Mouse (Mus musculus) neural tube, embryonic 13.5 days (tissue): ENCODE measurements around the gene Prickle1. TPM values are rescaled to one million over a fixed set of nuclear protein-coding genes. Genes with fewer than 3 reads are reported as not detected.

Source experiments
- ATAC-seq: fragments of 200-750 bp; cut with Nextera tagmentation; 2 replicates; pipeline ENCODE4 v1.8.0; 2017; ENCODE audit warnings: low read depth, mild to moderate bottlenecking, moderate TSS enrichment, moderate library complexity
- H3K27ac ChIP-seq: fragments of 300-500 bp; sonication (generic); replicated peaks from 2 replicates; pipeline ENCODE4 v1.5.1; 2015; ENCODE audit warnings: moderate library complexity, mild to moderate bottlenecking, inconsistent platforms
- H3K27me3 ChIP-seq: fragments of 300-500 bp; sonication (generic); 2 replicates; pipeline ENCODE4 v1.6.1; 2015; ENCODE audit warnings: mild to moderate bottlenecking, inconsistent platforms
- H3K36me3 ChIP-seq: fragments of 300-500 bp; sonication (generic); 2 replicates; pipeline ENCODE4 v1.6.1; 2015; ENCODE audit warnings: mild to moderate bottlenecking, inconsistent platforms
- H3K4me1 ChIP-seq: fragments of 300-500 bp; sonication (generic); replicated peaks from 2 replicates; pipeline ENCODE4 v1.6.1; 2015; ENCODE audit warnings: inconsistent platforms
- H3K4me2 ChIP-seq: fragments of 300-500 bp; sonication (generic); 2 replicates; pipeline ENCODE4 v1.6.1; 2015; ENCODE audit warnings: inconsistent platforms, mild to moderate bottlenecking, moderate library complexity
- H3K4me3 ChIP-seq: fragments of 300-500 bp; sonication (generic); 2 replicates; pipeline ENCODE4 v1.5.1; 2015; ENCODE audit warnings: mild to moderate bottlenecking, inconsistent platforms
- H3K9ac ChIP-seq: fragments of 300-500 bp; sonication (generic); 2 replicates; pipeline ENCODE4 v1.6.1; 2015; ENCODE audit warnings: moderate library complexity, mild to moderate bottlenecking, inconsistent platforms
- H3K9me3 ChIP-seq: fragments of 300-500 bp; sonication (generic); 2 replicates; pipeline ENCODE4 v1.6.1; 2016; ENCODE audit warnings: inconsistent platforms
- WGBS: fragments of 180-500 bp; shearing (Covaris S2); methylation state at CpG from one replicate; pipeline ENCODE4 v1.1.7; 2015; 5-methylcytosine and 5-hydroxymethylcytosine counted together
- polyA plus RNA-seq: library from polyadenylated mRNA; unstranded; fragments of >200 nt; fragmentation: Nextera tagmentation; extraction: Ambion mirVana; gene quantifications from 2 replicates; pipeline ENCODE4 v1.2.1, GENCODE M21; 2015

The Prickle1 gene
- polyA plus RNA-seq, 1 experiment from 2014 or later, result 16.5 TPM

DNA sequence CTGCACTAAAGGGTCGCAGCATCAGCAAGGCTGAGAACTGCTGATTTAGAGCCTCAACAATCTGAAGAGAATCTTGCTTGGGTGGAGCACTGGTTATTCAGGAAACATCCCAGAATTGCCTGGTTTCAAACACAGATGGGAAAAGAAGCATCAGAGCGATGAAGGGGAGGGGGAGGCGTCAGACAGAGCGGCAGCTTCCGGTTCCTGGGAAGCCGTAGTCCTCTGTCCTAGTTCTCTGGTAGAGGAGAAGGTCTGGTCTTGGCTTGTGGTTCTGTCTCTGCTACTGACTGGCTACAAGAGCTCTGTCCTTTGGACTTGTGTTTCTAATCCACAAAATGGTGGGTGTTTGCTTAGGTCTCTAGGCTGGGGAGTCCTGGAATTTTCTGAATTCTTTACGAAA lies 57.9 kb downstream of the Prickle1 start:
- no peaks in the 10 kb centered on the region for H3K36me3 ChIP-seq
- peaks cover 10% of the 10 kb centered on the region; the same call in 1 of the 2 replicates for H3K4me1 ChIP-seq
- 71% methylated on average over 7 of the region's 7 CpGs for WGBS
- H3K9me3 ChIP-seq, result no peaks in the 10 kb centered on the region
- H3K9ac ChIP-seq, result no peak overlapping the region
- H3K4me3 ChIP-seq, result no peak overlapping the region
- H3K4me2 ChIP-seq, result no peak overlapping the region
- H3K27ac ChIP-seq, result no peak overlapping the region
- H3K27me3 ChIP-seq, result no peaks in the 10 kb centered on the region
- ATAC-seq, result no peak

DNA sequence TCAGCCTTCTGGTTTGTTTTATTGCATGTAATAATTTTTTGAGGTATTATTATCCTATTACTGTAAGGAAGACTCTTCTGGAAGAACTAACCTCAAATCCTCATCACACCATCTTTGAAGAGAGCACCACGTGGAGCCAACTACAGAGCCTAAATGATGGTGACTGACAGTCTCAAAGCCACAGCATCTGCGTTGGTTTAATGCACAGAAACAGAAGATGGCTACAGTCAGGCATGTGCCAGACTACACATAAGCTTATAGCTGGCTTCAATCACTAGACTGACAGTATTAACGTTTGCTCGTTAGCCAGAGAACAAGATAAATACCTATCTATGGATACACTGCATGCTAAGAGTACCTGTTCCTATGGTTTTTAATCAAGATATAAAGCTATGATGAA lies 59.5 kb downstream of the Prickle1 start:
- no peaks in the 10 kb centered on the region for H3K36me3 ChIP-seq
- H3K27me3 ChIP-seq, result no peaks in the 10 kb centered on the region
- no peaks in the 10 kb centered on the region for H3K9me3 ChIP-seq
- 80% methylated on average over 4 of the region's 4 CpGs for WGBS
- H3K4me3 ChIP-seq, result no peak overlapping the region
- H3K4me1 ChIP-seq, result peaks cover 13% of the 10 kb centered on the region
- H3K4me2 ChIP-seq, result no peak overlapping the region
- no peak overlapping the region for H3K9ac ChIP-seq
- H3K27ac ChIP-seq, result no peak overlapping the region
- no peak for ATAC-seq

DNA sequence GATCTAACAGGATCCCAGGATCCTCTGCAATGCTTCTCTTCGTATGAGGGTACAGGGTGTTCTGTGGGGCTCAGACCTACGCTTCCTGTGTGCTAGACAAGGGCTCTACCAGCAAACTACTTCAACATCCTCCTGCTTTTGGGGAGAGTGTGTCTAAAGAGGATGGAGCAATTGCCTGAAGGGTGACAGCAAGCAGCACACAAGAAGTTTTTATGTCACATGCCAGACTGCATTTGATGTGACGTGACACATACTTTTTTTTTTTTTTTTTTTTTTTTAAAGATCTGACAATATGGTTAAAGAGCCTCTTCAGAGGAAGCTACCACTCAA lies 65.0 kb downstream of the Prickle1 start:
- no peak for ATAC-seq
- 60% methylated on average over 3 of the region's 3 CpGs for WGBS
- no peak overlapping the region for H3K4me3 ChIP-seq
- H3K4me2 ChIP-seq, result no peak overlapping the region
- H3K27me3 ChIP-seq, result no peaks in the 10 kb centered on the region
- no peak overlapping the region for H3K27ac ChIP-seq
- H3K9me3 ChIP-seq, result no peaks in the 10 kb centered on the region
- no peak overlapping the region for H3K9ac ChIP-seq
- no peaks in the 10 kb centered on the region for H3K36me3 ChIP-seq
- peaks cover 28% of the 10 kb centered on the region for H3K4me1 ChIP-seq

DNA sequence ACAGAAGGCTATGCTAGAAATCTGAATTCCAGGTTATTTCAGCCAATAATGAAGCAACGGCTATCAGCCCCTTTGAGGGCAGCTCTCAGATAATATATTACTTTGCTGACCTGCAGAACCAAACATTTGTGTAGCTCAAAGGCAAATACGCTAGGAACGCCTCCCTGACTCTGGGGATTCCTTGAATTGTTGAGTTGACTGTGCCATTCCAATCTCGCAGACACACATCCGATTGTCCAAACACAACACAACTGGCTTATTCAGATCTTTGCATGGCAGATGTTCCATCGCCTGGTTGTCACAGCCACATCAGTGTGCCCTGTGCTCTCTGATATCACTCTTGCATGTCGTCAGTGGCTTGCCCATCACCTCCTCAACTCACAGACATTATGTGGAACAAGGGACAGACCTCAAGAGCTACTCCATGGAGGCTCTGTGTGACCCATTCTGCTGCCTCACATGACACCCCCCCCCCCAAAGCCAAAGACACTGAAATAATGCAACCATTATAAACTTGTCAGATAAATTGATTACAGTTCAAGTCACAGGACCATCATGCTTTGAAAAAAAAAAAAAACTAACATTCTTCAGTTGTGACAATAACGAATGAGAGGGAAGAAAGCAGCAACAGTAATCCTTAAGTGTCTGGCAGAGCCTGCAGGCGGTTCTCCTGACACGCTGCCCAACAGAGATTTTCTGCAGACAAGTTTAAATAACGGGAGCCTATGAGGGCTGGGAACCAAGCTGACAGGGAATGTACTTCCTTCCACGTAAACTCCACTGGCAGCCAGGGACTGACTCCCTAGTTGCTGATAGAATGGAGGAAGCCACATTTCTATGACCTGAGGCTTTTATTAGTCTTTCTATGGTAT lies 65.6 kb downstream of the Prickle1 start:
- no peak overlapping the region for H3K9ac ChIP-seq
- H3K36me3 ChIP-seq, result no peaks in the 10 kb centered on the region
- no peaks in the 10 kb centered on the region for H3K27me3 ChIP-seq
- peaks cover 28% of the 10 kb centered on the region for H3K4me1 ChIP-seq
- no peak overlapping the region for H3K4me3 ChIP-seq
- H3K4me2 ChIP-seq, result no peak overlapping the region
- H3K27ac ChIP-seq, result no peak overlapping the region
- WGBS, result 15% methylated on average over 12 of the region's 12 CpGs
- ATAC-seq, result no peak
- no peaks in the 10 kb centered on the region for H3K9me3 ChIP-seq

DNA sequence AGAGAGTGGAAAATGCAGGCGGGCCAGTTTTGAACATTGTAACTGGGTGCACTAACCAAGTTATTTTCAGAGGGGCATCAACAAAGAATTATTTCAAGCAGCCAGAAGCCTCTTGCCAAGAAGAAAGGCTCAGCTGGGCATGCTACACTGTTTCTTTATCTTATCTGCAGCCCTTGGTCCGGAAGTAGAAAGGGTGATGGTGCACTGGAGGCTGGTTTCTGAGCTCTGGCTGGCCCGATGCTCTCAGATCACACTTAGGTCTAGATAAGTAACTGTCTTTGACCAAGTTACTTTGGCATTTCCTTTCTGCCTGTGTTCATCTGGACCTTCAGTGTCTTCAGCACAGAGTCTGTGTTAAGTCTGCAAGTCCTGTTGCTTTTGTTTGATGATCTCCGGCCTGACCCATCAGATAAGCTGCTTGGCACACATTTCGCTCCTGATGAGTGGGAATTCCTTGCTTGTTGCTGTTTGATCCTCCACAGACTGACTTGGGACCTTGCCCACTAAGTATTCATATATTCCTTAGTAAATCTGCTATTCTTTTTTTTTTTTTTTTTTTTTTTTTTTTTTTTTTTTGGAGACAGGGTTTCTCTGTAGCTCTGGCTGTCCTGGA lies 70.3 kb downstream of the Prickle1 start:
- no peak overlapping the region for H3K4me3 ChIP-seq
- H3K27ac ChIP-seq, result no peak overlapping the region
- no peak for ATAC-seq
- 93% methylated on average over 5 of the region's 5 CpGs for WGBS
- no peak overlapping the region for H3K9ac ChIP-seq
- peaks cover 15% of the 10 kb centered on the region; the same call in 1 of the 2 replicates for H3K4me1 ChIP-seq
- H3K27me3 ChIP-seq, result peaks cover 23% of the 10 kb centered on the region
- H3K4me2 ChIP-seq, result no peak overlapping the region
- no peaks in the 10 kb centered on the region for H3K9me3 ChIP-seq
- H3K36me3 ChIP-seq, result no peaks in the 10 kb centered on the region

DNA sequence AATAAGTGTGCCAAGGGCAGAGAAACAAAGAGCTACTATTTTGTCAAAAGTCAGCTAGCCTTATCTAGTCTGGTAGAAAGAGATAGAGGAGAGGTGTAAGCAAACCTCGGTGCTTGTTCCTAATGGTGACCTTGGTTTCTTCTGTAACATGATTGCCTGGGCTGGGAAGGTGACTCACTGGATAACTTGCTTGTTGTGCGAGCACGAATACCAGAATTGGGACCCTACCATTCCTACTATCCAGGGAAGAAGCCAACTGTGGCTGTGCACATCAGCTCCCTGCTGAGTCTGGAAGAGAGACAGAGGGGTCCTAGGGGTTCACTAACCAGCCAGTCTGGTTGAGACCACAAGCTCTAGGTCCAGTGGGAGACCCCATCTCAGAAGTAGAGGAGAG lies 73.9 kb downstream of the Prickle1 start:
- no peak overlapping the region for H3K27ac ChIP-seq
- no peak overlapping the region for H3K4me3 ChIP-seq
- H3K9me3 ChIP-seq, result no peaks in the 10 kb centered on the region
- no peak overlapping the region for H3K9ac ChIP-seq
- WGBS, result 41% methylated on average over 3 of the region's 3 CpGs
- H3K4me2 ChIP-seq, result no peak overlapping the region
- H3K27me3 ChIP-seq, result peaks cover 36% of the 10 kb centered on the region
- ATAC-seq, result no peak
- H3K4me1 ChIP-seq, result peaks cover 37% of the 10 kb centered on the region
- no peaks in the 10 kb centered on the region for H3K36me3 ChIP-seq

DNA sequence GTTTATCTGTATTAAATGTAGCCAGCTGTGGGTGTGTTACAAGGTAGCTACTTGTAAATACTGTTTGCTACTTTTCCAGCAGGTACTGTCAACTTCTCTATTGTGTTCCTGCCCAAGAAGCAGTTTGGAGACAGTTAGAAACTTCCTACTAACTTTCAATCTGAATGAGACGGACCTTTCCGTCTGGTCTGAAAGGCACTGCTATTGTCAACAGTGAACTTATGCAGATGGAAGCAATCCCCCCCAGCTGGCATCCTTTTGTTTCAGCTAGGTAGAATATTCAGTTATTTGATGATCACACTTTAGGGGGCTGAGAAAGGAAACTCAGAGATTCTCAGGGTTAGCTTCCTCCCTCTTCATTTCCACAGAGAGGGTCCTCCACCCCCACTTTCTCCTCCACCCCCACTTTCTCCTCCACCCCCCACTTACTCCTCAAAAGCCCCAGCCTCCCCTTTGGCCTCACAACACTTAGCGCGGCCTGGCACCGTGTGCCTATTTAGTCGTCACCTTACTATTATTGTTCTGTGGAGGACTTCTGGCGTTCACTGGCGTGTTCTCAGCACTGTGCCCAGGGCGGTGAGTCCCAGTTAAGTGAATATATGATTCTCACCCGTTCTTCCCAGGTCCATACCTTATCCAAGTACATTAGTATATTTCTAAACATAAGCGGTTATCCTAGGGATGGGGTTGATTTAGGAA lies 74.5 kb downstream of the Prickle1 start:
- ATAC-seq, result no peak
- peaks cover 37% of the 10 kb centered on the region for H3K4me1 ChIP-seq
- peaks cover 36% of the 10 kb centered on the region for H3K27me3 ChIP-seq
- H3K4me3 ChIP-seq, result no peak overlapping the region
- no peak overlapping the region for H3K4me2 ChIP-seq
- H3K9me3 ChIP-seq, result no peaks in the 10 kb centered on the region
- H3K9ac ChIP-seq, result no peak overlapping the region
- no peak overlapping the region for H3K27ac ChIP-seq
- H3K36me3 ChIP-seq, result no peaks in the 10 kb centered on the region
- WGBS, result 30% methylated on average over 11 of the region's 11 CpGs

DNA sequence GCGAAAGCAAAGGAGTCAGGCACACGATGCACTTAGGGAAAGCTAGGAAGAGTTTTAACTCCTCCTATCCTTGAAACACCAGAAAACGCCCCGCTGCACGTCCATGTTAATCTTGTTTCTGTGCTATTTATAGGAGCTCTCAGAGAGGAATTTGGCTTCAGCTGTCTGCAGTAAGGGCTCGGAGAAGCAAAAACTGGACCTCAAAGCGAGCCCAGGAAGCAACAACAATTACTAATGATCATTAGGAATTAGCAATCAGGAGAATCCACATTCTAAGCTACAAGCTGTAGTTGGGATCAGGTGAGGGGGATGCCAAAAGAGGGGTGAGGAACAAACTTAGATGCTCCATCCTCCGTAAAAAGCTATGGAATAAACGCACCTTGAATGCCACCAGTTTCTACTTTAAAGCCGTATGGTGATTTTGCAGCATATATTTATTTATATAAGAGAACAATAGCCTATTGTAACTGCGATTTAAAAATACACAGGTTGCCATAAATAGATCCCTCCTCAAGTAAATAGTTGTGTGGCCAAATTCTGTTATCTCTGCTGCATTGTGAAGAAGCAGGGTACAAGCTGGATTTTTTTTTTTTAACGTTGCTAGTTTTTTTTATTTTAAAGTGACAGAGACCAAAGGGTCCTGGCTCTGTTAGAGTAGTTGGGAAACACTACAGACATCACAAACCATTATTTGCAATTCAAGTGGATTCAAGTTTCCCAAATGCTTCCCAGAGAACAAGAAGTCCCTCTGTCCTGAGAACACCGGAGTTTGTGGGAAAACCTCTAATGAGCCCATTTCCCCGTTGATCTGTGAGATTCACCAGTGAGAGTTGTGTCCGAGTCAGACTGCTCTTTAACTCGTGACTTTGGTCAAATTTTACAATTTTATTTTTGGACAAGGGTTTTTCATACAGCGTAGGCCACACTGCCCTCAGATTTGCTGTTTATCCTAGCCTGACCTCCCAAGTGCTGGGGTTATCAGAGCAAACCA lies 75.6 kb downstream of the Prickle1 start:
- H3K36me3 ChIP-seq, result no peaks in the 10 kb centered on the region
- H3K9ac ChIP-seq, result peak overlapping the region; percentile 66
- ATAC-seq, result 0 out of 2 replicates have a peak, but pooled peaks have one; percentile 13
- H3K9me3 ChIP-seq, result no peaks in the 10 kb centered on the region
- H3K27ac ChIP-seq, result peak overlapping the region; percentile 55
- peak overlapping the region; percentile 61 for H3K4me3 ChIP-seq
- peaks cover 40% of the 10 kb centered on the region for H3K27me3 ChIP-seq
- peak overlapping the region; percentile 91 for H3K4me2 ChIP-seq
- 8% methylated on average over 17 of the region's 17 CpGs for WGBS
- peaks cover 42% of the 10 kb centered on the region for H3K4me1 ChIP-seq

DNA sequence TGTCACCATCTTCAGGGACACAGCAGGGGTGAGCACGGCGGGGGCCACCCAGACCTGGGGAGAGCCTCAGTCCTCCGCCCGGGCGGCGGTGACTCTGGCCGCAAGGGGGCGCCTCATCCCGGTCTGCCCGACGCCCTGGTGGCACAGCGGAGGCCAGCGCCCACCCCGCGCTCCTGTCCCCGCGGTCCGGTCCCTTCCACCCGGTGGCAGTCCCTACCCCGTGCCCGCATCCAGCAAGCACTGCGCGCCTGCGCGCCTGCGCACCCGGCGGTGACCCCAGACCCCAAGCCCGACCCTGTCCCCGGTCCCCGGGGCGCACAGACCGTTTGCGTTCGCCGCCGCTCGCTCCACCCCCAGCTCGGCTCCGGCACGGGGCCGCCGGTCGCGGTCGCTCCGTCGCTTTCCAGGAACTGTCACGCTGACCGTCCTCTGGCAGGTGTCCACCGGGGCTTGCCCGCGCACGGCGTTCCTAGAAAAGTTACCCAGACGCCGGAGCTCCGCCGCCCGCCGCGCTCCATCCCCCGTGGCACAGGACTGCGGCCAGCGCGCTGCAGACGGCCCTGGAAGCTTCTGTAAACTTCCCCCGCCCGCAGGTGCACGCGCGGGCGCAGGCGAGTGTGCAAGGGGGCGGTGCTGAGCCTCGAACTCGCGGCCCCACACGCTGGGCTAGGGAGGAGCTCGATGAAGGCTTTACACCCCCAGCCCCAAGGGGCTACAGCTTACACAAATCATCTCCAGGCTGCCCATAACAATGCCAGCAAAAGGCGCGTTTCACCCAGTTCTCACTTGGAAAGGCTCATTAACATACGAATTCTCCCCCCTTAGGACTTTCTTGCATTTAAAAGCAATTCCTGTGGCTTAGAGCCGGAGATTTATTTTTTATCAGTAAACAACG lies 76.5 kb downstream of the Prickle1 start:
- Histone ChIP-seq H3K4me1 (peaks cover 50% of the 10 kb centered on the region), H3K27me3 (peaks cover 45% of the 10 kb centered on the region), H3K4me2 (peak overlapping the region; percentile 91), H3K36me3 (no peaks in the 10 kb centered on the region), H3K9me3 (no peaks in the 10 kb centered on the region), H3K27ac (peak overlapping the region; percentile 55), H3K4me3 (peak overlapping the region; percentile 61), H3K9ac (peak overlapping the region; percentile 66)
- under 1% methylated on average over 82 of the region's 85 CpGs for WGBS
- peak; percentile 85 for ATAC-seq

DNA sequence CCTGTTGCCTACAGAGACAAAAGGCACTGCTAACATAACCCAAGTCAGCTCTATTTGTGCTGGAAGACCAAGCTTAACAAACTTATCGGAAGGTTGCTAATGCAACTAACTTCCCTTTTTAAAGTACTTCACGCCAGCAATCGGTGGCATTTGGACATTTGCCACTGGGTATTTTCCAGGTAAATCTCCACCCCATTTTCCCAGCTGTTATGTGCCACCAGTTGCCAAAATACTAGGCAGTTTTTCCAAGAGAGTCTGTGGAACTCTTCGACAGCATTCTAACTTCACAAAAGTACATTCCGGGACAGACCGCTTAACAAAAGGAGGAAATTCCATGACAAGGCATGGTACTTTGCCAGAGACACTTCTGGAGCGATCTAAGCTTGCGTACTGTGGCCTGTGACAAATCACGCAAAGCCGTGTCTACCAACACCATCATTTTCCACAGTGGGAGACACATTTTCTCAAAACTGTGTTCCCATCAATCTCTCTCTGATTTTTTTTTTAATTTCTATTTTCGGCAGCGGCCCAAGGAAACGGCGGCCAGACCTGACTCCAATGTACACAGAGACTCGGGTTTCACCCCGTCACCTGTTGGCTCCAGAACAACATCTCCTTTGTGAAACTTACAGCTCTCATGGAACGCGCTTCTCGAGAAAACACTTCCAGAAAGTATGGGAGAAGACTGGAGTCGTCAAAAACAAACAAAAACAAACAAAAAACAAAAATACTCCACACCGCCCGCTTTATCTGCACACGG lies 77.4 kb downstream of the Prickle1 start:
- Histone ChIP-seq H3K4me3 (peak overlapping the region; percentile 61), H3K4me2 (peak overlapping the region; percentile 91), H3K4me1 (peaks cover 59% of the 10 kb centered on the region), H3K9ac (peak overlapping the region; percentile 66), H3K36me3 (no peaks in the 10 kb centered on the region), H3K27me3 (peaks cover 39% of the 10 kb centered on the region), H3K27ac (peak overlapping the region; percentile 55; the same call in 1 of the 2 replicates), H3K9me3 (no peaks in the 10 kb centered on the region)
- 3% methylated on average over 23 of the region's 23 CpGs for WGBS
- ATAC-seq, result no peak
